Mouse (Mus musculus): ENCODE results near the gene Slc6a13.

DNA sequence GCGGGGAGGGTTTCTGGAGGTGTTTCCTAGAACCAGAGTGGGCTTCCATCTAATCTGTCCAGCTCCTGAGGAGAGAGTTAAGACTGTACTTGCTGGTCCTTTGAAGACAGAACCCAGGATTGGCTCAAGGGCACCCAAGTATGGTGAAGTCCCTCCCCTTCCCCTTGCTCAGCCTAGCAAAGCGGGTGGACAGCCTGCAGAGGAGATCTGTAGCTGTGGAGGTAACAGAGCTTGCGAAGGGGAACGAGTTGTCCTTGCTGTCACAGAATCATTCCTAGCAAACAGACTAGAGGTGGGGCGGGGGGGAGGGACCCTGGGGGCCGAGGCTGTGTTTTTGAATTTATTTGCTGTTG lies 43.7 kb downstream of the Slc6a13 start:
- TF ChIP-seq FLI1 (IDR thresholded peaks at IDR 0.05; ENCODE audit: low read length) (no peak), GATA1 (IDR thresholded peaks at IDR 0.05; ENCODE audit: borderline replicate concordance, low read length) (no peak)

Data from megakaryocyte, embryonic 14.5 days (primary cell).